Mouse (Mus musculus) embryonic facial prominence, embryonic 14.5 days (tissue): ENCODE measurements around the gene Morc4. TPM values are rescaled to one million over a fixed set of nuclear protein-coding genes. Genes with fewer than 3 reads are reported as not detected.

Experiments
- ATAC-seq: fragments of 200-750 bp; cut with Nextera tagmentation; 2 replicates; pipeline ENCODE4 v1.8.0; 2017; ENCODE audit warnings: low read depth, moderate number of reproducible peaks, moderate TSS enrichment
- DNase-seq: peaks from one replicate; pipeline ENCODE4 v3.0.0-alpha.2; 2015; ENCODE audit warnings: low spot score
- H3K27ac ChIP-seq: fragments of 300-500 bp; sonication (generic); replicated peaks from 2 replicates; pipeline ENCODE4 v1.5.1; 2014; ENCODE audit warnings: low read depth, mild to moderate bottlenecking, low read length, moderate library complexity
- H3K27me3 ChIP-seq: fragments of 300-500 bp; sonication (generic); replicated peaks from 2 replicates; pipeline ENCODE4 v1.6.1; 2014; ENCODE audit warnings: low read length; ENCODE audit not compliant: control insufficient read depth, insufficient read depth
- H3K36me3 ChIP-seq: fragments of 300-500 bp; sonication (generic); 2 replicates; pipeline ENCODE4 v1.6.1; 2014; ENCODE audit warnings: low read length, mixed read lengths; ENCODE audit not compliant: control insufficient read depth, insufficient read depth
- H3K4me1 ChIP-seq: fragments of 300-500 bp; sonication (generic); 2 replicates; pipeline ENCODE4 v1.6.1; 2014; ENCODE audit warnings: antibody characterized with exemption, low read length; ENCODE audit not compliant: control insufficient read depth, insufficient read depth
- H3K4me2 ChIP-seq: fragments of 300-500 bp; sonication (generic); 2 replicates; pipeline ENCODE4 v1.6.1; 2014; ENCODE audit warnings: low read depth, mild to moderate bottlenecking, low read length, moderate library complexity, mixed read lengths
- H3K4me3 ChIP-seq: fragments of 300-500 bp; sonication (generic); 2 replicates; pipeline ENCODE4 v1.5.1; 2014; ENCODE audit warnings: low read depth, mild to moderate bottlenecking, low read length
- H3K9ac ChIP-seq: fragments of 300-500 bp; sonication (generic); 2 replicates; pipeline ENCODE4 v1.6.1; 2014; ENCODE audit warnings: low read depth, mild to moderate bottlenecking, low read length, moderate library complexity, mixed read lengths
- H3K9me3 ChIP-seq: fragments of 300-500 bp; sonication (generic); 2 replicates; pipeline ENCODE4 v1.6.1; 2016; ENCODE audit warnings: low read length; ENCODE audit not compliant: control insufficient read depth
- WGBS: fragments of 180-500 bp; shearing (Covaris S2); extraction: QIAGEN DNeasy Blood & Tissue Kit; methylation state at CpG from one replicate; pipeline ENCODE4 v1.1.7; 2014; 5-methylcytosine and 5-hydroxymethylcytosine counted together
- polyA plus RNA-seq: library from polyadenylated mRNA; unstranded; fragments of >200 nt; fragmentation: Nextera tagmentation; extraction: Ambion mirVana; gene quantifications from 2 replicates; pipeline ENCODE4 v1.2.1, GENCODE M21; 2014

Morc4 gene
- 25.3 and 28.8 TPM in 2 replicates for polyA plus RNA-seq

GRCm38 (mm10) chrX:139870938-139871791, at the start of gene Morc4:
Gene Morc4 (minus strand): TSS chrX:139871677.
- H3K4me3 ChIP-seq: peak within 1 kb of the TSS; percentile 57
- H3K36me3 ChIP-seq: no peaks in the 10 kb centered on the region
- peaks cover 16% of the 10 kb centered on the region for H3K27me3 ChIP-seq
- peak within 1 kb of the TSS; percentile 61 for H3K4me2 ChIP-seq
- peak; percentile 87 for DNase-seq
- H3K9ac ChIP-seq: peak within 1 kb of the TSS; percentile 64
- H3K27ac ChIP-seq: no peak within 1 kb of the TSS
- WGBS: 21% methylated on average over 48 of the region's 87 CpGs
- H3K9me3 ChIP-seq: no peaks in the 10 kb centered on the region
- peak; percentile 95 for ATAC-seq
- H3K4me1 ChIP-seq: no peaks in the 10 kb centered on the region

GRCm38 (mm10) chrX:139920572-139920971, 49.1 kb upstream of the Morc4 start:
- Histone ChIP-seq H3K4me2 (no peak overlapping the region), H3K27me3 (no peaks in the 10 kb centered on the region), H3K9me3 (no peaks in the 10 kb centered on the region), H3K4me3 (no peak overlapping the region), H3K9ac (no peak overlapping the region), H3K36me3 (no peaks in the 10 kb centered on the region), H3K27ac (no peak overlapping the region), H3K4me1 (no peaks in the 10 kb centered on the region)
- ATAC-seq (no peak), DNase-seq (no peak)
- 87% methylated on average over 4 of the region's 4 CpGs for whole genome bisulfite sequencing

DNA sequence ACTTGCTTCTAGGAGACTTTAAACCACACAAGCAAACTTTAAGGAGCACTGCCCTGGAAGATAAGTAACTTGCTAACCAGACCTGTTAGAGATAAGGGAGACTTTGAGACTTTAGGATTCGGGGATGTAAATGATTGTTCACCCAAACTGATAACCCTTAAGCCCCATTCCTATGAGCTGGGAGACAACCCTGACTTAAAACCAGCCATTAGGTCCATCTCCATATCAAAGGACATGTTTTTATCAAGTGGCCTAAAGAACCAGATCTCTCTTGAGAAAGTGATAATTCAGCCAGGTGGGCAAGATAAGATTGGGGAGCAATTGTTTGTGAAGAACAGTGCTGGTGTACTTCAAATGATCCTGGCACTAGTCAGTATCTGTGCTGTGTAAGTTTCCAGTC, 19.9 kb upstream of the Morc4 start:
- WGBS: 67% methylated on average over 1 of the region's 1 CpGs

DNA sequence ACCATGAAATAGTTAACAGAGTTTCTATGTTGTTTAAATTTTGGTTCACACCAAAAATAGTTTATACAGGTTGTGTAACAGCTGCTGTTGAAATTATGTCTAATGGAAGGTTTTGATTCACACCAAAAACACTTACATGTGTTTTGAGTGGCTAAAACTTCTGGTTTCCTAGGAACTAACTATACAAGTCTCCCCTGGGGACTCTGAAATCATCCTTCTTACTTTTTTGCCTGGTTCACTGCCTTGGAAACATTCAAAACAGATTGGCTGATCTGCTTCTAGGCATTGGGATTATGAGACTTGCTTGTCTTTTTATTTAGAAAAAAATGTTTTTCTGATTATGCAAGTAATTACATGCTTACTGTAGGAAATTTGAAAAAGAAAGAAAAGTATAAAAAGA, 11.7 kb upstream of the Morc4 start:
- DNase-seq (peak; percentile 43), ATAC-seq (no peak)
- H3K4me3 ChIP-seq: no peak overlapping the region
- H3K9ac ChIP-seq: no peak overlapping the region
- H3K4me2 ChIP-seq: no peak overlapping the region
- H3K36me3 ChIP-seq: no peaks in the 10 kb centered on the region
- no peaks in the 10 kb centered on the region for H3K4me1 ChIP-seq
- H3K27ac ChIP-seq: no peak overlapping the region
- no peaks in the 10 kb centered on the region for H3K27me3 ChIP-seq
- no peaks in the 10 kb centered on the region for H3K9me3 ChIP-seq

More for the DNA sequence above, 19.9 kb upstream of the Morc4 start:
- H3K9ac ChIP-seq: no peak overlapping the region
- ATAC-seq (no peak), DNase-seq (no peak)
- H3K27ac ChIP-seq: no peak overlapping the region
- H3K4me2 ChIP-seq: no peak overlapping the region
- no peaks in the 10 kb centered on the region for H3K4me1 ChIP-seq
- H3K4me3 ChIP-seq: no peak overlapping the region
- H3K36me3 ChIP-seq: no peaks in the 10 kb centered on the region
- no peaks in the 10 kb centered on the region for H3K9me3 ChIP-seq
- no peaks in the 10 kb centered on the region; the same call in 1 of the 2 replicates for H3K27me3 ChIP-seq

DNA sequence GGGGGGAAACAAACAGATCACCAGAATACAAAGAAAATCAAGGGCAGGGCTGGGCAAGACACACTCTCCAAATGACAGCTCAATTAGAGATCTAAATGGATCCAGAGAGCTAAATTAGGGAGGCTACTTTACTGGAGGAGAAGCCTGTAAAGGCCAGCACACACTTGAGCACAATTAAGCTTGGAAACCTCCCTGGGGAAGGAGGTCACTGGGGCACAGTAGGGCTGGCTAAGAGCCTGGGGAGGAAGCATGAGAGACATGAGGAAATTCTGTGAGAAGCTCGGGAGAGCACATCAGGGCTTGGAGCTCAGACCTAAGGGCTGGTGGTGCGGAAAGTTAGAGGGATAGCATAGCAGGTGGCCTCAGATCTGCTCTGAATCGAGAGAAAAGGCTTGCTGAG, 6.5 kb upstream of the Morc4 start:
- peak; percentile 4 for DNase-seq
- no peak for ATAC-seq
- Histone ChIP-seq H3K9ac (no peak overlapping the region), H3K4me3 (no peak overlapping the region), H3K4me2 (no peak overlapping the region), H3K27me3 (peaks cover 16% of the 10 kb centered on the region), H3K36me3 (no peaks in the 10 kb centered on the region), H3K4me1 (no peaks in the 10 kb centered on the region), H3K9me3 (no peaks in the 10 kb centered on the region), H3K27ac (no peak overlapping the region)
- 28% methylated on average over 3 of the region's 3 CpGs for WGBS

DNA sequence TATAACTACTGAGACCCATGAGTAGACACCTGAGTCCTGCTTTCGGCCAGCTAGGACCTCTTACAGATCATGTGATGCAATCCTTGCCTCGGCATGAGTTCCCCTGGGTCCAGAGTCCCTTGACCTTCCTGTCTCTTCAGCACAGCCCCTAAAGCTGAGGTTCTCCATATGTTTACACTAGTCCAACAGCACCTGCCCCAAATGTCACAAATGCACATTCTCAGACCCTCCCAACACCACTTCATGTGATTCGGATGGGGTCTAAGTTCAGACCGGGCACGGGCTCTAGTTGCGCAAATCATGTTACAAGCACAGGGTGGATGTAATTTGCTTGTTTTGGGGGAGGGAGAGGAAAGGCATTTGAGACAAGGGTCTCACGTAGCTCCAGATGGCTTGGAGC, 5.6 kb upstream of the Morc4 start:
- DNase-seq (no peak), ATAC-seq (no peak)
- Histone ChIP-seq H3K4me1 (no peaks in the 10 kb centered on the region), H3K9ac (no peak overlapping the region), H3K4me2 (no peak overlapping the region), H3K27ac (no peak overlapping the region), H3K9me3 (no peaks in the 10 kb centered on the region), H3K4me3 (no peak overlapping the region), H3K27me3 (peaks cover 20% of the 10 kb centered on the region), H3K36me3 (no peaks in the 10 kb centered on the region)
- WGBS: 68% methylated on average over 7 of the region's 7 CpGs

DNA sequence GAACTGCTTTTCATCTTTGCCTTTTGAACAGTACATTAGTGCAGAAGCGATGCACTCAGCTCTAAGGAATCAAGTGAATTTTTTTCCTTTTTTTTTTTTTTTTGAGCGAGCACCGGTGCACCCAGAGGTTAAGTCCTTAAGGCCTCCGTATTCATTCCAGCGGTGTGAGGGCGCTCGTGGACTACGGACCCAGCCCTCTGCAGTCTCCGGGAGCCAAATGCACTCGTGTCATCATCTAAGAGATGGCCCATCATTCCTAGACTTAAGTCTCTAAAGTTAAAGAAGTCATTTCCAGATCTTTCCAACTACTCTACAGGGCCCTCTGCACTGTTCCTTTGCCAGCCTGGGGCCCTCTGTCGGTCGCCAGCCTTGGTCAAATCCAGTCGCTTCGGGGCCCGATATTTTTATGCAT, 1.2 kb downstream of the Morc4 start:
- no peak; the same call in 1 of the 2 replicates for ATAC-seq
- peak; percentile 61 for DNase-seq
- H3K27me3 ChIP-seq: peaks cover 11% of the 10 kb centered on the region
- H3K4me3 ChIP-seq: peak overlapping the region; percentile 57
- WGBS: 17% methylated on average over 15 of the region's 15 CpGs
- no peaks in the 10 kb centered on the region for H3K9me3 ChIP-seq
- H3K9ac ChIP-seq: peak overlapping the region; percentile 64
- H3K27ac ChIP-seq: no peak overlapping the region
- H3K36me3 ChIP-seq: no peaks in the 10 kb centered on the region
- no peaks in the 10 kb centered on the region for H3K4me1 ChIP-seq
- peak overlapping the region; percentile 61 for H3K4me2 ChIP-seq

DNA sequence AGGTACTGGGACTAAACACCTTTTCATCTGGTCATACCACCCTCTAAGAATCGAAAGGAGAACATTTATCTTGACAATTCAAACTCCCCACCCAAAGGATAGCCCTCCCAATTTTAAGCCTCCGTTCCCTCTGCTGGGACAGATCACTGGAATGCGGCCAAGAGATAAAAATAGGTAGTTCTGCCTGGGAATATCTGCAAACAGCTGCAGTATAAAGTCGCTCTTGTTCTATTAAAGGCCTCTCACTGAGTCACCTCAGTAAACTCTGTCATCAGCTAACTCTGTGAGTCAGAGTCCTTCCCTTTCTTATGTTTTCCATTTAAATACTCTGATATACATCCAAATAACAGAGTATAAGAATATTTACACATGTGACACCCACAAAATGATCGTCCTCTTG, 12.1 kb downstream of the Morc4 start:
- DNase-seq (no peak), ATAC-seq (no peak)
- Histone ChIP-seq H3K36me3 (no peaks in the 10 kb centered on the region), H3K9ac (no peak overlapping the region), H3K4me1 (no peaks in the 10 kb centered on the region), H3K9me3 (no peaks in the 10 kb centered on the region), H3K4me3 (no peak overlapping the region), H3K4me2 (no peak overlapping the region), H3K27ac (no peak overlapping the region), H3K27me3 (no peaks in the 10 kb centered on the region)
- WGBS: 71% methylated on average over 5 of the region's 5 CpGs

DNA sequence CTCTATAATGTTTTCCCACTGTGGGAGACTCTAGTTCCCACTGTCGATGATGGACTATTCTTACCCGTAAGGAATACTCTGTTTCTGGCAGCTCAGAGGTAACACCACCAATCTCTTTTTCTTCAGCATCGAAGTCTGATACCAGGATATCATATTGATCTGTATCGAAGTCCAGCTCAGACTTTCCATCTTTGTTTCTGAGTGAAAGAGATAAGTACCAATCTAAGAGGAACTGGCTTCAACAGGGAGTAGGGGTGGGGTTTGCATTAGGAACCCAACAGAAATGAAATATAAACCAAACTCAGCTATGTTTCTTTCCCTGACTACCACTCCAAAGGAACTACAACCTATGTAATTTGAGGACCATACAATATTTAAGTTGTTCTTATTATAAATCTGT, 16.7 kb downstream of the Morc4 start:
- 85% methylated on average over 4 of the region's 4 CpGs for WGBS

More for the DNA sequence above, 16.7 kb downstream of the Morc4 start:
- Histone ChIP-seq H3K4me2 (no peak overlapping the region), H3K36me3 (peaks cover 4% of the 10 kb centered on the region; the same call in 1 of the 2 replicates), H3K4me1 (no peaks in the 10 kb centered on the region), H3K27me3 (peaks cover 3% of the 10 kb centered on the region; the same call in 1 of the 2 replicates), H3K4me3 (no peak overlapping the region), H3K9ac (no peak overlapping the region), H3K27ac (no peak overlapping the region), H3K9me3 (no peaks in the 10 kb centered on the region)
- DNase-seq (no peak), ATAC-seq (no peak)
